Mouse (Mus musculus) gastrocnemius, postnatal 25 days (tissue): Measurements from ENCODE around the gene Lrrc4c. TPM values are rescaled to one million over a fixed set of nuclear protein-coding genes. Genes with fewer than 3 reads are reported as not detected.

Experiments
- DNase-seq: peaks from one replicate; pipeline ENCODE4 v3.0.0; 2022
- microRNA-seq, 2 experiments: library from miRNA; unstranded; fragments of <30 nt; microRNA quantifications; one replicate each; pipeline ENCODE4 v1.2.0; 2021; ENCODE audit warnings: borderline replicate concordance in 2 of 2
- total RNA-seq, 2 experiments: library from RNA; stranded (reverse); gene quantifications; 1 replicate in 1 of 2; 2 replicates in 1 of 2; pipeline ENCODE4 v1.2.3; 2021

The Lrrc4c gene
- total RNA-seq, 2 experiments from 2014 or later = 0.15 to 0.16 TPM

DNA sequence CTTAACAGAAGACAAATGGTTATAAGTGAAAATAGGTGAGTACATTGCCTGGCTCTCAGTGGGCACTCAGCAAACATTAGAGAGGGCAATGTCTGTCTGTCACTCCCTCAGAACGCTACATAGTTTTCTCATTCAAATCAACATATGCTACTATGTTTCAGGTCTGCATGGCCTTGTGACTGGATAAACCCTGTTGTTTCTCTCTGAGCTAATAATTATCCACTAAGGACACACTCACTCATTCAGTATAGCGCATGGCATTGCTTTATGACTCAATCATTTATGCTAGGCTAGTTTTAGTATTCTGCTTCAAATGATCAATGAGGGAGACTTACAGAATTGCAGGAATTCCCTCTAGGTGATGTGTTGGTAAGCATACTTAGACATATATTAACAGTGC, 1292.6 kb downstream of the Lrrc4c start:
- no peak for DNase-seq

- DNase-seq = no peak
Measured at GRCm38 (mm10) chr2:97614724-97615123, 1296.8 kb downstream of the Lrrc4c start.

- no peak for DNase-seq
Measured at GRCm38 (mm10) chr2:97618589-97618988, 1300.6 kb downstream of the Lrrc4c start.

DNA sequence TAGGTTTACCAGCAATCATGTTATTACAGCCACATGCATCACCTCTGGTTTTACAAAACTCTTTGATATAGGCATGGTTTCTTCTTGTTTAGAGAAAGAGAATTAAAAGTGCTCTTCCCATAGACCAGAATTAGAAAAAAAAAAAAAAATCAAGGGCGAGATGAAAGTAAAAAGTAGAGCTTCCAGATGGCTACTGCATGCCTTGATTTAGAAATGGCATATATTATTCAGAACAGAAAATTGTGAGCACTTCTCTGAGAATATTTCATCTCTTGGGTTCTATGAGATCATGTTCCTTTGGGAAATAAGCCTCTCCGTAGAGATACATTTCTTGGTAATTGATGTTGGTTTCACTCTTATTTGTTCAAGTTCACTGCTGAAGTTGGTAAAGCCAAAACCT, 1322.0 kb downstream of the Lrrc4c start:
- DNase-seq = no peak

DNA sequence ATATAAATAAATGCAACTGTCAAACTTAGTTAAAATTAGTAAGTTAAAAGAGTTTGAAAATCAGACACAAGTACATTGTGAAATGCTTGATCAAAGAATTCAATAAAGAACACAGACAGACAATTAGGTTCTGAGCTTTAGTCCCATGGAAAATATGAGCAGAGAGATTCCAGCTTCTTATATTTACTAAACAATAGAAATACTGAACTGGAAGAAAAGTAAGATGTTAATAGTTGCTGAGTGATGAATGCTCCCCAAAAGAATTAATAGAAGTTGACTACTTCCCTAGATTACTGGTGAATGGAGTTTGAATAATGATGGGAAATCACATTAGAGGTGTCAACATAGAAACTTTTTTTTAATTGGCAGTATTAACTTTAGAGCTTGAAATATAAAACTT, 1323.7 kb downstream of the Lrrc4c start:
- no peak for DNase-seq

DNA sequence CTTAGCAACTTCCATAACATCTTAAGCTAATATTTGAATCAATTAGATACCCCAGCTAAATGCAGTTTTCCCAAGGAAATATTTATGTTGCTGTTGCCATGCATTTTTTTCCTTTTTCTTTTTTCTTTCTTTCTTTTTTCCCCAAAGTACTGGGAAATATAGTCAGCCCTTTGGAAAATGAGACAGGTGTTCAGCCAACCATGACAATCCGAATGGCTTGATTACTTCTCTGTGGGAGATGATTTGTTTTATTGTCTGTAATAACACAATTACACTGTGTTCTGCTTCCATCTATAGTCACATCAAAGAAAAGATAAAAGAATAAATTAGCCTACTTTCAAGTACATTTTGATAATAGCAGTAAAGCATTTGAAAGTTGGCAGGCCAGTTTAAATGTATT, 1334.7 kb downstream of the Lrrc4c start:
- DNase-seq = no peak

Small RNAs within 50 kb of the gene (microRNA-seq; reads per million reads assigned to microRNA genes)
- 0 reads per million in 2 experiments for gene Gm44320
